Mouse (Mus musculus) urinary bladder, postnatal 36 days (tissue): ENCODE measurements around the gene Bri3bp.
"Not testable (repeated sequence)": the region's sequence is repeated elsewhere in the genome, so short reads cannot be mapped to it uniquely, and the experiment has no call there.

ENCODE experiments used
- DNase-seq, 2 experiments: peaks; one replicate each; pipeline ENCODE4 v3.0.0; 2022; ENCODE audit warnings: low spot score in 2 of 2, mixed read lengths in 1 of 2

Gene Bri3bp

DNA sequence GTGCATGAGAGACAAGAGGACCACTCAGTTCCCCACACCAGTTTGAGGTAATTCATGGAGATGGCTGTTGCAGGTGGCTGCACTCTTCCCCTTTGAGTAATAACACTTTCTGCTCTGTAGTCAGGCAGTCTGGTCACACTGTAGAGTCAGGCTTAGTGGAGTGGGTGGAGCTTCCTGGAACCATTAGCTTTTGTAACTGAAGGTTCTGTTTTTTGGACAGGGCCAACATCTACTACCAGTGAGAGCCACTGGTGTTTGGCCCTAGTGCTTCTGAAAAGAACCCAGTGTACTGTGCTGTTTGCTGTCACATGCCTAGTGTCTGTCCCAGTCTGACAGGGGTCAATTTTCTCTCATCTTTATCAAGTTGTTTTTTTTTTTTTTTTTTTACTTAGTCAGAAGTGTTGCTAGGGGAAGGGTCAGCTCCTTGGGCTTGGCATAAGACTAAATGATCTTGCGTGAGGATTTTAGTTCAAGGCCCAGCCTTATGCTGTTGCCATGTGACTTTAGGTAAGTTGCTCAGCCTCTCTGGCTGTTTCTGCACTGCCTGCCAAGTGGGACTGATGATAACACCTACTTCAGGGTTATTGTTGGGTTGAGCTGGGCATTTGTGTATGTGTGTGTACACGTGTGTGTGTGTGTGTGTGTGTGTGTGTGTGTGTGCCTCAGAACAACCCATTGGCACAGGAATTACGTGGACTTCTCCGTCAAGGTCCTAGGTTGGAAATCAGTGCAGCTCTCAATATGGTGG, 43.8 kb downstream of the Bri3bp start:
- DNase-seq = no peak

DNA sequence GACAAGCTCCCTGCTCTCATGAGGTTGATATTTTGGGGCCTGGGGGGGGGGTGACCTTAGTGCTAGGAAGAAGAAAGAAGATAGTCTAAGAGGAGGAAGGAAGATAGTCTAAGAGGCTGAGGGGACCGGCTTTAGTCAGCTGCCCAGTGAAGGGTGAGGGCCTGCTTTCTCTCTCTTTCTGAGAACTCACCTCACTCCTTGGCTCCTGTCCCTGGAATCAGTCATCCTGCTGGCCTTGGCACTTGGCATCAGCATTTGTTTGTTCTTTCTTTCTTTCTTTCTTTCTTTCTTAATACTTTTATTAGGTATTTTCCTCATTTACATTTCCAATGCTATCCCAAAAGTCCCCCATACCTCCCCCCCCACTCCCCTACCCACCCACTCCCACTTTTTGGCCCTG, 44.7 kb downstream of the Bri3bp start:
- no peak for DNase-seq

DNA sequence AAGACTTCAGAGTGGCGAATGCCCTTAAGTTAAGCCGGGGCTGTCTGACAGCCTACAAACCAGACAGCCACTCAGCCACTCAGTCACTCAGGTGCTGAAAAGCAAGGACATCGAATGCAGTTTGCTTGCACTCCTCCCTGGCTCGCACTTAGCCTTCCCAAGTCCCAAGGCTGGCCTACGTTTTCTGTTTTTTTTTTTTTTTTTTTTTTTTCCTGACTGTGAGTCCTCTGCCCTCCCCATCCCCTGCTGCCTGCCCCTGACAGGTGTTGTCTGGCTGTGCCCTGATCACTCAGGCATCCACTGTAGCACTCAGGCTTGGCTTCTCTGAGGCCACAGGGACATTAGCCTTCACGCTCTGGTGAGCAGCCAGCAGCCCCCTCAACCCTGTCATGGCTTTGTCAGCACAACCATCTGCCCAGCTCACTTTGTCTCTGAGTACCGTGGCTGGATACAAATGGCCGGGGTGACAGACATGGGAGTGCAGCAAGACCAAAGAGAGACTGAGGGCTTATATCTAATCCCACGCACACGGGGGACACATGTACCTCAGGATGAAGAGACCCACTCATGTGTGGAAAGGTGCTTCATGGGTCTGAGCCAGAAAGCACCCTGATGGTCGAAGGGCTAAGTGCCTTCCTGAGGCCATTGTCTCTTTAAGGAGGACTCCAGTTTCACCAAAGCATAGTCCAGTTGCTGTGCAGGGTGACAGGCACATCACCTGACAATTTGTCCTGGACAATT, 46.2 kb downstream of the Bri3bp start:
- DNase-seq = no peak

DNA sequence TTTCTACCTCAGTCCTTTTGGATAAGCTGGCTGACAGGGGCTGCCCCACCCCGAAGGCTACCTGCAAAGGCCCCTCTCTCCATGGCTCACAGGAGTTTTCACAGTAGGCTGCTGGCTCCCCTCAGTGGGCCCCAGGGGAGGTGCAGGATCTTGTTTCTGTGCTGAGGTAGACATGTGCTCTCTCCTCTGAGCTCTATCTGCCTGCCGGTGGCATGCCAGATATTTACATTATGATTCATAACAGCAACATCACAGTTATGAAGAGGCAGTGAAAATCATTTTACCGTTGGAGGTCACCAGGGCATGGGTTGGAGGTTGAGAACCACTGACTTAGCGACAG, 46.7 kb downstream of the Bri3bp start:
- no peak for DNase-seq

DNA sequence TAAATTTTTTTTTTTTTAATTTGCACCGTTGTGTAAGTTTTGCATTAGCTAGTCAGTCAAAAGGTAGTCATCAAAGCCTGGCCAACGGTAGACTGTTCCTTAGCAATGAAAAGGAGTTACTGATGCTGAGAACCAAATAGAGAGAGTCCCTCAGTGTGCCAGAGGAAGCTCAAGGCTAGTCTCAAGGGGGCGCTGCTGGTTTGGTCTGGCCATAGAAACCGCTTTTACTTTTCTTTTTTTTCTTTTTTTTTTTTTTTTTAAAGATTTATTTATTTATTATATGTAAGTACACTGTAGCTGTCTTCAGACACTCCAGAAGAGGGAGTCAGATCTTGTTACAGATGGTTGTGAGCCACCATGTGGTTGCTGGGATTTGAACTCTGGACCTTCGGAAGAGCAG, 47.6 kb downstream of the Bri3bp start:
- not testable (repeated sequence) for DNase-seq

DNA sequence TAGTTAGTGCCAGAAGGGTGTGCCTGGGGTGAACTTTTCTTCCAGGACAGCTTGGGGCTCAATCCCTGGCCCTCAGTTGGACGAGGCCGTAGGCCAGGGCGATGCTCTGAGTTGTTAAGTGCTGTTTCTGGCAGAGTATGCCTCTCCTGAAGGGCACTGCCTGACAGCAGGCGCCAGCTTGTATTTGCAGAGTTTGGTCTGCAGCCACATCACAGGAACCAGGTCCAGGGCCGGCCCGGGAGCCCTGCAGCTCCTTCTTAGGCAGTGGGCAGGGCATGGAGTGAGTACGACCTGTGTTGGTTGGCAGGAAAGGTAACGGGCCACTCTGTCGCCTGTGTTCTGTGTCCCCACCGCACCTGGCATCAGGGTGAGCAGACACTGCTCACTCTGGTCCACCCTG, 49.7 kb downstream of the Bri3bp start:
- no peak for DNase-seq

DNA sequence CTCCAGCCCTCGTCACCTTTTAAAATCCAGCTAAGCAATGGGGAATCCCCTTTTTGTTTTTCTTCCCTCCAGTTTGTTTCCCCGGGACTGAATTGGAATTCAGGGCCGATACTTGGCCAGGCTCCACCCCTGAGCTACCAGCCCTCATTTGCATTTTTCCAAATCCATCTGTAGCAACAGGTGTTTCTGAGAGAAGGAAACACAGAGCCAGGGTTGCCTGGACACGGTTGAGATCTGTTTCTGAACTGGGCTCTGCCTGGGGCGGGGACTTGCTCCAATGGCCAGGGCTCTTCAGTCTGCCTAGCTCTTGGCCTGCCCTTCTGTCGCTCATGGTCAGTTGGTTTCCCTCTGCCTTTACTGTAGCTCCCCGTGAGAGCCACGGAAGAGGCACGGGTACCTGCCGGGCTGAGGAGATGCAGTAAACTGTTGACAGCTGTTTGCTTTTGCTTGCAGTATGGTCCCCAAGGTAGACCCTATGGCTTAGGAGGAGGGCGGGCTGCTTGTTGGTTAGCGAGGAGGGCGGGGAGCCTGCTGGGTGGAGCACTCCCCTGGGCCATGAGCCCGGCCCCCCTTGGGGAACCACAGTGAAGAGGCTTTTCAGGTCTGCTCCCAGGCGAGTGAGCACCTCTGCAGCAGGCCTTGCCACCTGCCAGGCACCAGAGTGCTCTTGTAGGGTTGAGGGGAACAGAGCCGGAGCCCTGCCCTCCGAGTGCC, 51.2 kb downstream of the Bri3bp start:
- no peak for DNase-seq

DNA sequence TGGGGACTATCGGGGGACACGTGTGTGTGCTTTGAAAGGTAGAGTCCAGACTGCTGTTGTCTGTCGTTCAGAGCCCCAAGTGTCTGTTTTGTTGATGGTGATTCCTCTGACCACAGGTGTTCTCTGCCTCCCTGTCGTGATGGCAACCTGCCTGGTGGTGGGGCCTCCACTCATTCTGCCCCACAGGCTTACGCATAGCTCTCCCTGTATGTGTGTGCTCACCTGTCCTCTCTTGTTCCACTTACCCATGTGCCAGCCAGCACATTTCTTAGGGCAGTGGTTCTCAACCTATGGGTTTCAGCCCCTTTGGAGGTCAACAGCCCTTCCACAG, 51.7 kb downstream of the Bri3bp start:
- no peak for DNase-seq

DNA sequence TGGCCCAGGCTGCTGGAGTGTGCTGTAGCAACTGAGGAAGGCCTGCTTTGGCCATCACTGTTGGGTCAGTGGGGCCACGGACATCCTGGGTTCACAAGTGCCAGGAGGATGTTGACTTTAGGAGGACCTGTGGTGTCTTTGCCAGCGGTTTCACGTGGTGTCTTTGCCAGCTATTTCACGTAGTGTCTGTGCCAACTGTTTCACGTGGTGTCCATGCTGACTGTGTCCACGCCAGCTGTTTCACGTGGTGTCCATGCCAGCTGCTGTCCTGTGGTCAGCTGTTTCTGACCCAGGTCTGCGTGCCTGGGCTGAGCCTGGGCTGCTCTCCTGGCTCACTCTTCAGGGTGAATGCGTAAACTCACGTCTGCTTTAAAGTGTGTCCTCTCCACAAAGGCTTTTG, 54.3 kb downstream of the Bri3bp start:
- DNase-seq = peak in 1 of 2 experiments; percentile 61

DNA sequence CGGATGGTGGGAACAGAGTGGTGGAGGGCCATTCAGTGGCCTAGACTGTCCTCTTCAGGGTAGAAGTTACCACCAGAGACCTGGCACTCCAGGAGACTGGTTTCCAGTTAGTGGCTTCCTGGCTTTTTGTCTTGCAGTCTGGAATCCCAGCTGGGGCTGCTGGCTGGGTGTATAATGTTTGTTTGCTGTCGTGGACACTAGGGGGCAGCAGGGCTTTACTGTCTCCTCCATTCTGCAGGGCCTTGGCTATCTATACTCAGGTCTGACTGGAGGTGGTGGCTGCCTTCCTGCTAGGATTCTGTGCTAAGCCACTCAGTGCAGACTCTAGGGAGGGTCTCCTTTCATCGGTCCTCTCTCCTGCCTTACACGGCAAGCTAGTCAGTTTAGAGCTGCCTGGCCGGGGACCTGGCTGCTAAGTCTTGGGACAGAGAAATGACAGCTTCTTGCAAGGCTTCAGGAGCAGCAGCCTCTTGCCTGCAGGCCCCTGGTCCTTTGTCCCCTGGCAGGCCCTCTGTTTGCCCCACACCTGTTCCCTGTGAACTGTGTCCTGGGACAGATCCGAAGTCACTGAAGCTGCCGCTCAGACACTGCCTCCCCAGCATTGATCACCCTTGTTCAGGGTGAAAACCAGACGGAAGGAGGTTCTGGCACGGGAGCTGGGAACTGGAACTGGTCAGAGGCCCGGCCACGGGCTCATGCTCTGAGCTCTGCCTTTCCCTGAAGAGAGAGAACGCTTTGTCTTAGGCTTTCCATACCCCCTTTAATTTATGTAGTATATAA, 56.6 kb downstream of the Bri3bp start:
- DNase-seq = no peak

DNA sequence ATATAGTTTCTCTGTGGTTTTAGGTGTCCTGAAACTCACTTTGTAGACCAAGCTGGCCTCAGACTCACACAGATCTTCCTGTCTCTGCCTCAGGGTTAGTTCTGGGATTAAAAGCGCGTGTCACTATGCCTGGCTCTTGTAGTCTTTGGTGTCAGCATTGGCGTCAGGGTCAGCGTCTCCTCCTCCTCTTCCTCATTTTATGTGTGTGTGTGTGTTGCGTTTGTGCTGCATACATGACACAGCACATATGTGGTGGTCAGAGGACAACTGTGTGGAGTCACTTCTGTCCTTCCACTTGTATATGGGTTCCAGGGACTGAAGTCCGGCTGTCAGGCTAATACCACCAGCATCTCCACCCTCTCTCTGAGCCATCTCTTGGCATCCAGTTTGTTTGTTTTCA, 60.1 kb downstream of the Bri3bp start:
- no peak for DNase-seq

DNA sequence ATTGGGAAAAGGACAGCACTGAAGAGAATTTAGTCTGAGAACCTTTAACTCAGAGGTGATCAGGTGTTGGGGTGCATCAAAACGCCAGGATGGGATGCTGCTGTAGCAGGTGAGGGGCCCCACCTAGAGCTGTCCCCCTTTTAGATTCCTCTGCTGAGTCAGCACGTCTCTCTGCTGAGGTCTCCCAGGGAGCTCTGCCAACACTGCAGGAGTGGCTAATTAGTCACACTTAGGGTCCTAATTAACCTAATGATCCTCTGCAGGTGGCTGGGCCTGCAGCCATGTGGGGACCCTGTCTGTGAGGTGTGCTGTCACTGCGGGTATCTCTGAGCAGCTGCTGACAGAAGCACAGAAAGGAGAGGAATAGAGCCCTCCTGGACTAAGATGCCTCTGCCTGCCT, 60.8 kb downstream of the Bri3bp start:
- DNase-seq = no peak

DNA sequence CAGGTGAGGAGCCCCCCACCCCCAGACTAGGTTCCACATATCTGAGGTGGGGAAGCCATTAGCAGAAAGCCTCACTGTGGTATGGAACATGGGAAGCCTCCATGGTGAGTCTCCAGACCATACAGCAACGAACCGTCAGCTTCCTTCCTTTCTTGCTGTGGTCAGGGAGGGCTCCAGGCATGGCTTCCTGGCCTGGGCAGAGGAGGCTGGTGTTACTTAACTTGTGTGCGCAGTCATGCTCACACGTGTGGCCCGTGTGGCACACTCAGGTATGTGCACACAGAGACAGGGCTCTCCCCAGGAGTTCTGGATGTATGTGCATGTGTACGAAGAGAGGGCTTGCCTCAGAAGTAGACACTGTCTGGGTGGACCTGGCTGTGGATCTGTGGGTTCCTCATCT, 62.3 kb downstream of the Bri3bp start:
- no peak for DNase-seq

DNA sequence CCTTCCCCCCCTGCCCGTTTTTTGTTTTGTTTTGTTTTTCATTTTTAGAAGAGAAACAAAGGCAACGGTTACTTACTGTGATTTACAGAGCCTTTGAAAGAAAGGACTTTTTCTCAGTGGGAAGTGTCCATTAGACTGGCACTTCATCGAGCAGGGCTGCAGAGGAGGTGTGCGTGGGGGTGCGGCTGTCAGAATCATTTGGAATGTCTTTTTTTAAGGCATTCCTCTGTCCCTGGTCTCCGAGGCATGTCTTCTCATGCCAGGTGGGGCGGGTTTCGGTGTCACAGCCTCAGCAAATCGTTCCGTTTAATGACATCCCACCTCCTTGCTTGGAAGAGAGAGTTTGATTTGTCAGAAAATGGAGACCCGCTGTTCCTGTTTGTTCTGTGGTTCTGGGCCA, 63.3 kb downstream of the Bri3bp start:
- no peak for DNase-seq

DNA sequence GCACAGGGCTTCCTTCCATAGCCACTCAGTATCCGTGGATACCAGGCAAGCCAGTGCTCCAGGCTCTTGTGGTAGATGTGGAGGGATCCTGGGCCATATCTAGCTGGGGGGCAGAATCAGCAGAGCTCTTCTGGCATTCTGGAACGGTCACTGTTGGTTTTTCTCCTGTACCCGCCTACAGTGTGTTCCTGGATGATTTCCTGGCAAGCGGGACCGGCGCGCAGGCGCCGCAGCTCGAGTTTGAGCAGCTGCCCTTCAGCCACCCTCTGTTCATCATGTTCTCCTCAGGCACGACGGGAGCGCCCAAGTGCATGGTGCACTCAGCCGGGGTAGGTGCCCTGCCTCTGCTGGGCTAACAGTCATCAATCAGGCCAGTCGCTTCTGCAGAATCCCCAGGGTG, 64.6 kb downstream of the Bri3bp start:
- no peak for DNase-seq

DNA sequence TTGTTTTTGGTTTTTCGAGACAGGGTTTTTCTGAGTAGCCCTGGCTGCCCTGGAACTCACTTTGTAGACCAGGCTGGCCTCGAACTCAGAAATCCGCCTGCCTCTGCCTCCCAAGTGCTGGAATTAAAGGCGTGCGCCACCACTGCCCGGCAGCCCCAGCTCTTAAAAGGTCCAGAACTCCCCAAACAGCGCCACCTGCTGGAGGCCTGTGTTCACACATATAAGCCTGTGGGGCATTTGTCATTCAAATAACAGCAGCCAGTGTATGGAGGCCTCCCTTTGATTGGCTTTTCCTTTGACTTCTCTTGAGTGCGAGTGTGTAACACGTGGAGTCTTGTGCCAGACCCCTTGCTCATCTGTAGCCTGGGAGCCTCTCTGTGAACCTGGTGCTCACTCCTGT, 66.2 kb downstream of the Bri3bp start:
- no peak for DNase-seq

DNA sequence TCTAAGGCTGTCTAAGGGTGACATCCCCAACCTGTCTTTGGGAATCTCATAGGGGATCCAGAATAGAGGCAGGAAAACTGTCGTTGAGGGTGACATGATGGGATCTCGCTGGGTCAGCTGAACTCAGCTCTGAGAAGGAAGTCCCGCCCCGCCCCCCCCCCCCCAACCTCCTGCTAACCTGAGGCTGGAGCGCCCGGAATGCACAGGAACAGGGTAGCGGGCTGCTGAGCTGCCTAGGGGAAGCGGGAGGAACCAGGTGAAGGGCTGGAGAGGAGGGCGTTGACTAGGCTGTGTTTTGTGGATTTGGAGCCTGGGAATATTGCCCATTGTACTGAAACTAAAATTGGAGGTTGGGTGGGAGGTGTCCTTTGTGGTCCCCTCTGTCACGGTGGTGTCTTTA, 66.6 kb downstream of the Bri3bp start:
- no peak for DNase-seq

DNA sequence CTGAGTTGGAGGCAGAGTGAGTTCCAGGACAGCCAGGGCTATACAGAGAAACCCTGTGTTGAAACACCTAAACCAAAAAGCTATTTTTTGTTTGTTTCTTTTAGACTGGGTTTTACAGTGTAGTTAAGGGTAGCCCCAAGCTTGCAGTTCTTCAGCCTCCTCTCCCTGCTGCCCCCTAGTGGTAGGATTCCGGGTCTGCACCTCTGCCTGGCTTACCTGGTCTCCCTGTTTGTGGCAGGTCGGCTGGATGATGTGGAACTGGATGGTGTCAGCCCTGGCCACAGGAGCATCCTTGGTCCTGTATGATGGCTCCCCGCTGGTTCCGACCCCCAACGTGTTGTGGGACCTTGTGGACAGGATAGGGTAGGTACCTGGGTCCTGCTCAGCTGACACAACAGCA, 68.2 kb downstream of the Bri3bp start:
- DNase-seq = no peak
